Mouse (Mus musculus): ENCODE data around the gene Rps11.
"Not testable (repeated sequence)": the region's sequence is repeated elsewhere in the genome, so short reads cannot be mapped to it uniquely, and the experiment has no call there.

Rps11 gene

GRCm38 (mm10) chr7:45106441-45106840 lies 17.8 kb downstream of the Rps11 start:
- DNase-seq: no peak

GRCm38 (mm10) chr7:45105491-45105890 lies 18.7 kb downstream of the Rps11 start:
- no peak for DNase-seq

GRCm38 (mm10) chr7:45104941-45105340 lies 19.3 kb downstream of the Rps11 start:
- DNase-seq: no peak

GRCm38 (mm10) chr7:45103652-45104180 lies 20.5 kb downstream of the Rps11 start, which contains the start of gene Fcgrt:
TSS of gene Fcgrt (minus strand) at chr7:45103851.
- peak; percentile 97 to 98 for DNase-seq

- peak in 1 of 2 experiments; percentile 48 for DNase-seq
Observed at GRCm38 (mm10) chr7:45102940-45103585, 21.2 kb downstream of the Rps11 start.

- DNase-seq: no peak
Observed at GRCm38 (mm10) chr7:45102441-45102840, 21.8 kb downstream of the Rps11 start.

GRCm38 (mm10) chr7:45100046-45100445 lies 24.2 kb downstream of the Rps11 start:
- no peak for DNase-seq

GRCm38 (mm10) chr7:45098541-45099240 lies 25.5 kb downstream of the Rps11 start:
- no peak for DNase-seq

GRCm38 (mm10) chr7:45097479-45097878 lies 26.8 kb downstream of the Rps11 start:
- DNase-seq: no peak

- DNase-seq: not testable (repeated sequence)
Observed at GRCm38 (mm10) chr7:45095965-45096364, 28.3 kb downstream of the Rps11 start.

- peak; percentile 46 to 48 for DNase-seq
Observed at GRCm38 (mm10) chr7:45095367-45095766, 28.9 kb downstream of the Rps11 start.

GRCm38 (mm10) chr7:45094121-45094520 lies 30.1 kb downstream of the Rps11 start:
- DNase-seq: no peak

- DNase-seq: no peak
Observed at GRCm38 (mm10) chr7:45093516-45093905, 30.7 kb downstream of the Rps11 start.

GRCm38 (mm10) chr7:45092828-45093515 lies 31.3 kb downstream of the Rps11 start:
- no peak for DNase-seq

GRCm38 (mm10) chr7:45092048-45092447 lies 32.2 kb downstream of the Rps11 start, which contains the start of gene Rcn3:
TSS of gene Rcn3 (minus strand) at chr7:45092221.
- DNase-seq: peak; percentile 72 to 73

- DNase-seq: no peak
Observed at GRCm38 (mm10) chr7:45091001-45091990, 32.9 kb downstream of the Rps11 start.

GRCm38 (mm10) chr7:45090251-45090977 lies 33.8 kb downstream of the Rps11 start:
- no peak for DNase-seq

GRCm38 (mm10) chr7:45088597-45088996 lies 35.6 kb downstream of the Rps11 start:
- DNase-seq: no peak

- DNase-seq: no peak
Observed at GRCm38 (mm10) chr7:45086084-45086483, 38.2 kb downstream of the Rps11 start.

GRCm38 (mm10) chr7:45083300-45083890 lies 40.8 kb downstream of the Rps11 start:
- DNase-seq: no peak
